Mouse (Mus musculus): ENCODE results near the gene Prdm12. TPM values are rescaled to one million over a fixed set of nuclear protein-coding genes. Genes with fewer than 3 reads are reported as not detected.
A peak's percentile ranks its signal among the peaks of the same experiment; 100 is the strongest.
"Not testable (repeated sequence)": the region's sequence is repeated elsewhere in the genome, so short reads cannot be mapped to it uniquely, and the experiment has no call there.

The Prdm12 gene
- polyA plus RNA-seq, 1 experiment from 2014 or later: not detected

GRCm38 (mm10) chr2:31653971-31654853 is 14.4 kb downstream of the Prdm12 start:
- peaks cover 4% of the 10 kb centered on the region; the same call in 1 of the 2 replicates for H3K9me3 ChIP-seq (replicated peaks)
- H3K4me1 ChIP-seq (replicated peaks): peaks cover 15% of the 10 kb centered on the region
- peak overlapping the region; percentile 56 for H3K9ac ChIP-seq
- H3K27me3 ChIP-seq (replicated peaks): peaks cover 94% of the 10 kb centered on the region
- 2% methylated on average over 109 of the region's 109 CpGs for WGBS
- no peak overlapping the region for H3K27ac ChIP-seq (ENCODE audit: poor library complexity, severe bottlenecking)
- peak overlapping the region; percentile 94 for H3K4me2 ChIP-seq
- H3K36me3 ChIP-seq: no peaks in the 10 kb centered on the region
- 0 out of 2 replicates have a peak, but pooled peaks have one; percentile 30 for ATAC-seq (ENCODE audit: insufficient number of reproducible peaks, low FRiP score)
- H3K4me3 ChIP-seq: peak overlapping the region; percentile 63

GRCm38 (mm10) chr2:31654854-31655559 is 15.2 kb downstream of the Prdm12 start:
- H3K27ac ChIP-seq (ENCODE audit: poor library complexity, severe bottlenecking): no peak overlapping the region
- H3K36me3 ChIP-seq: no peaks in the 10 kb centered on the region
- ATAC-seq (ENCODE audit: insufficient number of reproducible peaks, low FRiP score): no peak
- H3K4me2 ChIP-seq: peak overlapping the region; percentile 94
- peaks cover 15% of the 10 kb centered on the region for H3K4me1 ChIP-seq (replicated peaks)
- H3K27me3 ChIP-seq (replicated peaks): peaks cover 91% of the 10 kb centered on the region
- peaks cover 5% of the 10 kb centered on the region; the same call in 1 of the 2 replicates for H3K9me3 ChIP-seq (replicated peaks)
- 6% methylated on average over 22 of the region's 22 CpGs for WGBS
- H3K4me3 ChIP-seq: peak overlapping the region; percentile 63
- H3K9ac ChIP-seq: peak overlapping the region; percentile 56; the same call in 1 of the 2 replicates

- peaks cover 15% of the 10 kb centered on the region for H3K4me1 ChIP-seq (replicated peaks)
These were observed 16.5 kb downstream of the Prdm12 start for GRCm38 (mm10) chr2:31656374-31656773.

GRCm38 (mm10) chr2:31662939-31663803 is 23.3 kb downstream of the Prdm12 start:
- Histone ChIP-seq H3K9ac (no peak overlapping the region), H3K4me1 (replicated peaks) (no peaks in the 10 kb centered on the region), H3K4me2 (no peak overlapping the region), H3K9me3 (replicated peaks) (peaks cover 5% of the 10 kb centered on the region; the same call in 1 of the 2 replicates), H3K27ac (ENCODE audit: poor library complexity, severe bottlenecking) (no peak overlapping the region), H3K27me3 (replicated peaks) (peaks cover 59% of the 10 kb centered on the region), H3K4me3 (no peak overlapping the region), H3K36me3 (no peaks in the 10 kb centered on the region)
- WGBS: 58% methylated on average over 8 of the region's 8 CpGs
- ATAC-seq (ENCODE audit: insufficient number of reproducible peaks, low FRiP score): no peak

More at GRCm38 (mm10) chr2:31656374-31656773, 16.5 kb downstream of the Prdm12 start:
- Histone ChIP-seq H3K27ac (ENCODE audit: poor library complexity, severe bottlenecking) (no peak overlapping the region), H3K4me2 (no peak overlapping the region), H3K4me3 (no peak overlapping the region), H3K36me3 (no peaks in the 10 kb centered on the region), H3K9me3 (replicated peaks) (peaks cover 5% of the 10 kb centered on the region; the same call in 1 of the 2 replicates), H3K27me3 (replicated peaks) (peaks cover 84% of the 10 kb centered on the region), H3K9ac (no peak overlapping the region)
- WGBS: 73% methylated on average over 7 of the region's 7 CpGs
- ATAC-seq (ENCODE audit: insufficient number of reproducible peaks, low FRiP score): no peak

GRCm38 (mm10) chr2:31663804-31664180 is 24.0 kb downstream of the Prdm12 start:
- no peak overlapping the region for H3K4me2 ChIP-seq
- H3K27me3 ChIP-seq (replicated peaks): peaks cover 53% of the 10 kb centered on the region
- H3K4me3 ChIP-seq: no peak overlapping the region
- WGBS: 84% methylated on average over 1 of the region's 1 CpGs
- H3K36me3 ChIP-seq: no peaks in the 10 kb centered on the region
- H3K4me1 ChIP-seq (replicated peaks): no peaks in the 10 kb centered on the region
- H3K27ac ChIP-seq (ENCODE audit: poor library complexity, severe bottlenecking): no peak overlapping the region
- ATAC-seq (ENCODE audit: insufficient number of reproducible peaks, low FRiP score): no peak
- H3K9ac ChIP-seq: no peak overlapping the region
- H3K9me3 ChIP-seq (replicated peaks): peaks cover 5% of the 10 kb centered on the region; the same call in 1 of the 2 replicates

GRCm38 (mm10) chr2:31667332-31667731 is 27.5 kb downstream of the Prdm12 start:
- peaks cover 1% of the 10 kb centered on the region; the same call in 1 of the 2 replicates for H3K36me3 ChIP-seq

GRCm38 (mm10) chr2:31670551-31671035 is 30.8 kb downstream of the Prdm12 start, which contains the start of gene Exosc2:
Gene Exosc2 (plus strand): TSS chr2:31670715.
- 1% methylated on average over 27 of the region's 27 CpGs for WGBS
- Histone ChIP-seq H3K36me3 (peaks cover 33% of the 10 kb centered on the region), H3K9ac (peak within 1 kb of the TSS; percentile 85), H3K27ac (ENCODE audit: poor library complexity, severe bottlenecking) (peak within 1 kb of the TSS; percentile 63), H3K9me3 (replicated peaks) (no peaks in the 10 kb centered on the region), H3K4me3 (peak within 1 kb of the TSS; percentile 91), H3K27me3 (replicated peaks) (0 out of 2 replicates have a peak, but pooled peaks cover 3% of the 10 kb centered on the region), H3K4me2 (peak within 1 kb of the TSS; percentile 89), H3K4me1 (replicated peaks) (peaks cover 14% of the 10 kb centered on the region)
- peak; percentile 95 for ATAC-seq (ENCODE audit: insufficient number of reproducible peaks, low FRiP score)

More at GRCm38 (mm10) chr2:31667332-31667731, 27.5 kb downstream of the Prdm12 start:
- Histone ChIP-seq H3K9me3 (replicated peaks) (no peaks in the 10 kb centered on the region), H3K4me1 (replicated peaks) (peaks cover 10% of the 10 kb centered on the region), H3K4me2 (no peak overlapping the region), H3K9ac (no peak overlapping the region), H3K27me3 (replicated peaks) (peaks cover 30% of the 10 kb centered on the region), H3K4me3 (no peak overlapping the region), H3K27ac (ENCODE audit: poor library complexity, severe bottlenecking) (no peak overlapping the region)
- ATAC-seq (ENCODE audit: insufficient number of reproducible peaks, low FRiP score): no peak
- 27% methylated on average over 4 of the region's 4 CpGs for WGBS

GRCm38 (mm10) chr2:31678641-31679040 is 38.8 kb downstream of the Prdm12 start:
- Histone ChIP-seq H3K9ac (no peak overlapping the region), H3K4me3 (no peak overlapping the region)
- 92% methylated on average over 6 of the region's 6 CpGs for WGBS

GRCm38 (mm10) chr2:31681051-31681707 is 41.3 kb downstream of the Prdm12 start:
- not testable (repeated sequence) for H3K27ac ChIP-seq (ENCODE audit: poor library complexity, severe bottlenecking); H3K27me3 ChIP-seq (replicated peaks); H3K9ac ChIP-seq; ATAC-seq (ENCODE audit: insufficient number of reproducible peaks, low FRiP score); H3K4me2 ChIP-seq; H3K9me3 ChIP-seq (replicated peaks); H3K4me3 ChIP-seq; H3K4me1 ChIP-seq (replicated peaks)
- peaks cover 52% of the 10 kb centered on the region for H3K36me3 ChIP-seq
- 86% methylated on average over 15 of the region's 15 CpGs for WGBS

More at GRCm38 (mm10) chr2:31678641-31679040, 38.8 kb downstream of the Prdm12 start:
- no peak overlapping the region for H3K4me2 ChIP-seq
- H3K9me3 ChIP-seq (replicated peaks): no peaks in the 10 kb centered on the region
- H3K36me3 ChIP-seq: peaks cover 77% of the 10 kb centered on the region
- no peaks in the 10 kb centered on the region for H3K27me3 ChIP-seq (replicated peaks)
- H3K4me1 ChIP-seq (replicated peaks): no peaks in the 10 kb centered on the region
- ATAC-seq (ENCODE audit: insufficient number of reproducible peaks, low FRiP score): no peak
- no peak overlapping the region for H3K27ac ChIP-seq (ENCODE audit: poor library complexity, severe bottlenecking)

GRCm38 (mm10) chr2:31681731-31682235 is 41.9 kb downstream of the Prdm12 start:
- no peaks in the 10 kb centered on the region for H3K9me3 ChIP-seq (replicated peaks)
- H3K9ac ChIP-seq: no peak overlapping the region
- H3K36me3 ChIP-seq: peaks cover 46% of the 10 kb centered on the region
- no peaks in the 10 kb centered on the region for H3K27me3 ChIP-seq (replicated peaks)
- no peak overlapping the region for H3K4me2 ChIP-seq
- H3K4me1 ChIP-seq (replicated peaks): no peaks in the 10 kb centered on the region
- WGBS: 82% methylated on average over 6 of the region's 6 CpGs
- H3K4me3 ChIP-seq: no peak overlapping the region
- no peak overlapping the region for H3K27ac ChIP-seq (ENCODE audit: poor library complexity, severe bottlenecking)
- ATAC-seq (ENCODE audit: insufficient number of reproducible peaks, low FRiP score): no peak
